Mouse (Mus musculus) brain, embryonic 14.5 days (tissue): Measurements from ENCODE around the gene Prkaca. TPM values are rescaled to one million over a fixed set of nuclear protein-coding genes. Genes with fewer than 3 reads are reported as not detected.

Source experiments
- DNase-seq: peaks from one replicate; pipeline ENCODE4 v3.0.0-alpha.2; 2011; ENCODE audit warnings: low read depth
- CTCF ChIP-seq: fragments of 200-500 bp; IDR thresholded peaks from 2 replicates; pipeline ENCODE4 v1.5.1; 2012; ENCODE audit warnings: inconsistent platforms, mild to moderate bottlenecking, moderate library complexity, borderline replicate concordance; ENCODE audit not compliant: insufficient read depth, insufficient read length; ENCODE audit errors: extremely low read depth
- POLR2A ChIP-seq: fragments of 200-500 bp; IDR thresholded peaks from 2 replicates; pipeline ENCODE4 v1.6.1; 2012; ENCODE audit warnings: mild to moderate bottlenecking, inconsistent platforms, borderline replicate concordance; ENCODE audit not compliant: poor library complexity, insufficient read depth, insufficient read length, severe bottlenecking; ENCODE audit errors: extremely low read depth
- polyA plus RNA-seq: library from polyadenylated mRNA; depleted of rRNA; stranded (reverse); fragments of >200 nt; gene quantifications from 2 replicates; pipeline ENCODE4 v1.2.3, GENCODE M21; 2012

Prkaca gene
- polyA plus RNA-seq, 1 experiment: 143 TPM

GRCm38 (mm10) chr8:83996567-83997505 is 24.0 kb downstream of the Prkaca start:
- peak; percentile 94 for DNase-seq
- TF ChIP-seq POLR2A (peak; percentile 37; the same call in 1 of the 2 replicates), CTCF (no peak)

GRCm38 (mm10) chr8:83997511-83998141 is 24.8 kb downstream of the Prkaca start, which contains the start of gene Samd1:
Gene Samd1 (plus strand): TSS chr8:83997672.
- peak; percentile 74 for DNase-seq

GRCm38 (mm10) chr8:83998231-83999056 is 25.7 kb downstream of the Prkaca start:
- TF ChIP-seq POLR2A (no peak), CTCF (peak; percentile 63; the same call in 1 of the 2 replicates)
- peak; percentile 88 for DNase-seq

More at GRCm38 (mm10) chr8:83997511-83998141, 24.8 kb downstream of the Prkaca start, which contains the start of gene Samd1:
- TF ChIP-seq POLR2A (no peak), CTCF (no peak)

GRCm38 (mm10) chr8:83999057-83999705 is 26.4 kb downstream of the Prkaca start:
- no peak for DNase-seq
- TF ChIP-seq POLR2A (no peak), CTCF (no peak)

DNA sequence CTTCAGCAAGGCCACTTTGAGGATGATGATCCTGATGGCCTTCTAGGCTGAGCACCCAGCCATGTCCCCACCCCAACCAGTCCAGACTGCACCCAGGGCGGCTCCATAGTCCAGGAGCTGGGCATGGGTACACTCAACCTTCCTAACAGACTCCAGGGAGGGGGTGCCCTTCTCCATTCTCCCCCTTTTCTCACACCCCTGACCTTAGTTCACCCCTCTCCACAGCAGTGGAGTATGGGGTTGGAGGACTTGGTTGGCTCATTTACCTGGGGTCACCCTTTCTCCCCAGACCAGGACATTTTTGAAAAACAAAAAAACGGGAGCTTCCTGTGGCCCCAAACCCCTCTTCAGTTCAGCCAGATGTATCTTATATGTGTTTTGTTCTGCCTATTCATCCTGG is 27.0 kb downstream of the Prkaca start:
- TF ChIP-seq CTCF (no peak), POLR2A (no peak)
- DNase-seq: no peak

GRCm38 (mm10) chr8:84001281-84002000 is 28.6 kb downstream of the Prkaca start, which contains the start of gene 1700067K01Rik:
Gene 1700067K01Rik (plus strand): TSS chr8:84001502.
- DNase-seq: no peak
- TF ChIP-seq CTCF (no peak), POLR2A (no peak)

GRCm38 (mm10) chr8:84002957-84003611 is 30.3 kb downstream of the Prkaca start:
- no peak for DNase-seq
- TF ChIP-seq POLR2A (no peak), CTCF (no peak)

DNA sequence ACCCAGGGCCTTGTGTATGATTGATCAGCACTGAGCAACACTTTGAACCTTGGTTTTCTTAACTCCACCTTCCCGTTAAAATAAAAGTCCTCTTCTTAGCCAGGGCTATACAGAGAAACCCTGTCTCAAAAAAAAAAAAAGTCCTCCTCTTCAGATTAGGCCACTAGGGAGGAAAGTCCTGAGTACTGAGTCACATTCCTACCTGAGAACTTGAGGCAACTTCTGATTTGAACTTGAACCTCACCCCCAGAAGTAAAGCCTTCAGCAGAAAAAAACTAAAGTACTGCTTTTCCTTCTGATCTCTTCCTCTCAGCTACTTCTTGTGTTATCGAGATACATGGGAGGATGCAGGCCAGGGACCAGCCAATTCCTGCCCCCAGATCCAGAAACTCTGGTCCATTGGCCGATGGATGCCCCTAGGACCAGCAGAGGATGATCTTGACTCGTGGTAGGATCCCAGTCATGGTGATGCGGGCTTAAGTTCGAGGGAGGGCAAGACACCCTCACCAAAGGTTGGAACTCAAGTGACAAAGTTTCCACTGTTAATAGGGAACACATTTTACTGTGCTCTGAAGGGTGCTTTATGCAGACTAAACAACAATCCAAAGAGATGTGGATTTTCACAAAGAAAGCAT is 30.9 kb downstream of the Prkaca start:
- TF ChIP-seq POLR2A: no peak
- no peak for TF ChIP-seq CTCF
- no peak for DNase-seq
